Mouse (Mus musculus) CH12.LX (cell line): ENCODE data around the gene Csnk2a2. TPM values are rescaled to one million over a fixed set of nuclear protein-coding genes. Genes with fewer than 3 reads are reported as not detected.

Experiments
- DNase-seq: peaks from one replicate; pipeline ENCODE4 v3.0.0-alpha.2; 2013; ENCODE audit errors: extremely low read depth
- H3K27ac ChIP-seq: 2 replicates; pipeline ENCODE4 v1.5.1; 2012; ENCODE audit warnings: low read depth, mild to moderate bottlenecking, control low read depth, moderate library complexity; ENCODE audit not compliant: insufficient read depth
- H3K27me3 ChIP-seq: replicated peaks from 2 replicates; pipeline ENCODE3; 2012; ENCODE audit warnings: inconsistent platforms
- H3K36me3 ChIP-seq, 2 experiments: replicated peaks in 1 of 2; 2 replicates each; pipeline versions ENCODE3 to v1.6.1; 2012; ENCODE audit warnings: inconsistent platforms in 1 of 2, low read length in 1 of 2, mild to moderate bottlenecking in 1 of 2, mixed read lengths in 1 of 2, moderate library complexity in 1 of 2; ENCODE audit not compliant: control insufficient read depth in 1 of 2, insufficient read depth in 1 of 2
- H3K4me1 ChIP-seq, 2 experiments: 2 replicates each; pipeline ENCODE4 v1.6.1; 2012; ENCODE audit warnings: inconsistent platforms in 1 of 2, moderate library complexity in 1 of 2; ENCODE audit not compliant: insufficient read depth in 2 of 2, control insufficient read depth in 1 of 2
- H3K4me2 ChIP-seq: 2 replicates; pipeline ENCODE4 v1.6.1; 2012; ENCODE audit warnings: low read depth, mild to moderate bottlenecking, control low read depth; ENCODE audit not compliant: poor library complexity, insufficient read depth, severe bottlenecking
- H3K4me3 ChIP-seq, 3 experiments: fragments of 150-350 bp in 1 of 3; sonication (generic) in 1 of 3; replicated peaks in 1 of 3; 2 replicates each; pipeline versions ENCODE3 to v1.5.1; 2011 to 2012; ENCODE audit warnings: low read depth in 2 of 3, low read length in 2 of 3, mild to moderate bottlenecking in 2 of 3, moderate library complexity in 2 of 3, control low read depth in 1 of 3, improper control_type of control experiment in 1 of 3, inconsistent platforms in 1 of 3, mixed read lengths in 1 of 3; ENCODE audit not compliant: poor library complexity in 1 of 3
- H3K79me2 ChIP-seq: replicated peaks from 2 replicates; pipeline ENCODE4 v1.6.1; 2012; ENCODE audit warnings: mild to moderate bottlenecking, moderate library complexity; ENCODE audit not compliant: control insufficient read depth, poor library complexity, insufficient read depth, severe bottlenecking; ENCODE audit errors: extremely low read depth
- H3K9ac ChIP-seq: 2 replicates; pipeline ENCODE4 v1.6.1; 2012; ENCODE audit warnings: low read depth, mild to moderate bottlenecking, control low read depth, moderate library complexity; ENCODE audit not compliant: insufficient read depth
- H3K9me3 ChIP-seq: replicated peaks from 2 replicates; pipeline ENCODE3; 2012; ENCODE audit warnings: low read length, inconsistent platforms, mixed read lengths
- CTCF ChIP-seq, 2 experiments: IDR thresholded peaks in 1 of 2; conservative IDR thresholded peaks in 1 of 2; 2 replicates each; pipeline ENCODE4 v1.5.1; 2011 to 2012; ENCODE audit warnings: low read depth in 2 of 2, low read length in 2 of 2, improper control_type of control experiment in 1 of 2, inconsistent platforms in 1 of 2, mild to moderate bottlenecking in 1 of 2, moderate library complexity in 1 of 2
- ELF1 ChIP-seq: IDR thresholded peaks from 2 replicates; pipeline ENCODE4 v1.6.1; 2014; ENCODE audit warnings: low read depth, mild to moderate bottlenecking, inconsistent platforms, low read length, improper control_type of control experiment
- GABPA ChIP-seq: IDR thresholded peaks from 2 replicates; pipeline ENCODE4 v1.6.1; 2012; ENCODE audit warnings: low read depth, low read length, improper control_type of control experiment, inconsistent platforms; ENCODE audit not compliant: insufficient replicate concordance
- JUN ChIP-seq: IDR thresholded peaks from 2 replicates; pipeline ENCODE4 v1.6.1; 2011; ENCODE audit warnings: low read depth, mild to moderate bottlenecking, low read length, improper control_type of control experiment, moderate library complexity; ENCODE audit not compliant: insufficient read depth
- KAT2A ChIP-seq: IDR thresholded peaks from 2 replicates; pipeline ENCODE4 v1.6.1; 2012; ENCODE audit warnings: low read length, improper control_type of control experiment, inconsistent platforms; ENCODE audit not compliant: insufficient replicate concordance
- MAFK ChIP-seq: IDR thresholded peaks from 2 replicates; pipeline ENCODE4 v1.6.1; 2011; ENCODE audit warnings: low read length, improper control_type of control experiment; ENCODE audit not compliant: insufficient replicate concordance
- MAX ChIP-seq: IDR thresholded peaks from 2 replicates; pipeline ENCODE4 v1.6.1; 2011; ENCODE audit warnings: low read length, improper control_type of control experiment
- MAZ ChIP-seq: IDR thresholded peaks from 2 replicates; pipeline ENCODE4 v1.6.1; 2012; ENCODE audit warnings: low read depth, mild to moderate bottlenecking, inconsistent platforms, low read length, improper control_type of control experiment, moderate library complexity
- MXI1 ChIP-seq: IDR thresholded peaks from 2 replicates; pipeline ENCODE4 v1.6.1; 2011; ENCODE audit warnings: mild to moderate bottlenecking, low read depth, low read length, improper control_type of control experiment
- NELFE ChIP-seq: IDR thresholded peaks from 2 replicates; pipeline ENCODE4 v1.6.1; 2011; ENCODE audit warnings: low read depth, low read length, improper control_type of control experiment
- NRF1 ChIP-seq: IDR thresholded peaks from 2 replicates; pipeline ENCODE4 v1.6.1; 2014; ENCODE audit warnings: low read depth, mild to moderate bottlenecking, inconsistent platforms, low read length, improper control_type of control experiment, moderate library complexity
- RAD21 ChIP-seq: IDR thresholded peaks from 2 replicates; pipeline ENCODE4 v1.6.1; 2011; ENCODE audit warnings: low read depth, mild to moderate bottlenecking, low read length, improper control_type of control experiment, moderate library complexity
- SMC3 ChIP-seq: IDR thresholded peaks from 2 replicates; pipeline ENCODE4 v1.6.1; 2011; ENCODE audit warnings: low read depth, low read length, improper control_type of control experiment
- TCF12 ChIP-seq: IDR thresholded peaks from 2 replicates; pipeline ENCODE4 v1.6.1; 2014; ENCODE audit warnings: low read depth, mild to moderate bottlenecking, inconsistent platforms, low read length, improper control_type of control experiment
- dilution Hi-C: fragments of 300-500 bp; cut with MboI; formaldehyde crosslinking; loops from 2 replicates; pipeline ENCODE4 v1.14.3; 2020; ENCODE audit warnings: low sequenced_read_pairs; ENCODE audit not compliant: extremely low pct_unique_long_range_greater_than_20kb, extremely low pct_ligation_motif_present
- in situ Hi-C: fragments of 300-500 bp; cut with MboI; formaldehyde crosslinking; loops from 3 replicates; pipeline ENCODE4 v1.14.3; 2019; ENCODE audit warnings: low sequenced_read_pairs, low pct_ligation_motif_present, low pct_unique_long_range_greater_than_20kb, mixed read lengths
- polyA plus RNA-seq: library from polyadenylated mRNA; unstranded; fragments of >175 nt; gene quantifications from 2 replicates; pipeline ENCODE4 v1.2.1, GENCODE M21; 2012; ENCODE audit warnings: low read depth; ENCODE audit not compliant: insufficient read length
- total RNA-seq, 2 experiments: library from RNA; depleted of rRNA; stranded (reverse); fragments of 300-350 nt in 1 of 2; fragments of >200 nt in 1 of 2; gene quantifications; 2 replicates each; pipeline ENCODE4 v1.2.3; 2012 to 2014

Csnk2a2 gene
- total and polyA plus RNA-seq, 3 experiments, result 32.1 to 126 (median 51.7) TPM

- no peaks in the 10 kb centered on the region for H3K4me1 ChIP-seq
- no peak overlapping the region for H3K9ac ChIP-seq
- no peaks in the 10 kb centered on the region for H3K9me3 ChIP-seq
- H3K27ac ChIP-seq, result no peak overlapping the region
- no peak overlapping the region for H3K4me3 ChIP-seq
- TF ChIP-seq ELF1, result no peak
- TF ChIP-seq MAX, result no peak
- no peak for TF ChIP-seq JUN
- TF ChIP-seq NRF1, result no peak
- TF ChIP-seq CTCF (conservative IDR thresholded peaks at IDR 0.05 in 1 of 2, IDR thresholded peaks at IDR 0.05 in 1 of 2; ENCODE audit: low read depth in 2 of 2, low read length in 2 of 2), result peak in 1 of 2 experiments; percentile 57; a peak in 2 of 4 replicates
- TF ChIP-seq TCF12, result no peak
- peak; percentile 33; the same call in 1 of the 2 replicates for TF ChIP-seq SMC3
- no peak for TF ChIP-seq MXI1
- TF ChIP-seq GABPA, result no peak
- peak; percentile 32 for TF ChIP-seq RAD21
- dilution Hi-C loops (no loop called here), in situ Hi-C loops (no loop called here)
- peak; percentile 20 for DNase-seq
- H3K36me3 ChIP-seq, result no peaks in the 10 kb centered on the region
- H3K4me2 ChIP-seq, result no peak overlapping the region
- H3K27me3 ChIP-seq, result peaks cover 8% of the 10 kb centered on the region
- H3K79me2 ChIP-seq, result no peaks in the 10 kb centered on the region
Observed at GRCm38 (mm10) chr8:95528750-95529310, 39.0 kb upstream of the Csnk2a2 start.

DNA sequence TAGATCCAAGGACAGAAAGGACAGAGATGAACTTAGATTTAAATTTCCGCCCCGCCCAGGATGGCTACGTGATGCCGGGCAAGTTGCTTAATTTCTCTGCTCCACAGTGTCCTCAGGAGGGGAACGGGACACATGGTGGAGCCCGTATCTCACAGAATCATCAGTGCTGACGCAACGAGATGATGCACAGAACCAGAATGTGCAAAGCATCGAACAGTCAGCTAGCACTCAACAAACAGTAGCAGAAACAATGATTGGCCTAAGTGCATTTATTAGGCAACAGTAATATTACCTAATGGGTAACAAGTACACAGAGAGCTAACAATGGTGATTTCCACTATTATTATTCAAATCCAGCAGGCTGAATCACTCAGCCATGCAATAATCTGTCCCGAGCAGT is 38.4 kb upstream of the Csnk2a2 start:
- Histone ChIP-seq H3K9ac (no peak overlapping the region), H3K4me2 (no peak overlapping the region), H3K4me1 (no peaks in the 10 kb centered on the region), H3K4me3 (no peak overlapping the region), H3K36me3 (no peaks in the 10 kb centered on the region), H3K79me2 (no peaks in the 10 kb centered on the region), H3K9me3 (no peaks in the 10 kb centered on the region), H3K27ac (no peak overlapping the region), H3K27me3 (peaks cover 10% of the 10 kb centered on the region)
- dilution Hi-C loops, result no loop called here
- TF ChIP-seq NELFE (no peak), TCF12 (no peak), KAT2A (no peak), MAFK (no peak)
- TF ChIP-seq, all 38 proteins: peak for 0
- in situ Hi-C loops, result no loop called here
- DNase-seq, result no peak

- H3K9ac ChIP-seq, result no peak overlapping the region
- H3K36me3 ChIP-seq, result no peaks in the 10 kb centered on the region
- H3K4me2 ChIP-seq, result no peak overlapping the region
- H3K9me3 ChIP-seq, result no peaks in the 10 kb centered on the region
- dilution Hi-C loops (no loop called here), in situ Hi-C loops (no loop called here)
- no peaks in the 10 kb centered on the region for H3K79me2 ChIP-seq
- H3K27ac ChIP-seq, result no peak overlapping the region
- no peak overlapping the region for H3K4me3 ChIP-seq
- DNase-seq, result no peak
- TF ChIP-seq SMC3 (no peak), MAZ (no peak), RAD21 (no peak)
- peaks cover 11% of the 10 kb centered on the region for H3K27me3 ChIP-seq
- no peaks in the 10 kb centered on the region for H3K4me1 ChIP-seq
Observed at GRCm38 (mm10) chr8:95523991-95524390, 34.2 kb upstream of the Csnk2a2 start.
